Mouse (Mus musculus) myocyte (in vitro differentiated cells): ENCODE data around the gene Kcnip1. TPM values are rescaled to one million over a fixed set of nuclear protein-coding genes. Genes with fewer than 3 reads are reported as not detected.

Source experiments
- H3K27me3 ChIP-seq: one replicate; pipeline ENCODE4 v1.6.1; 2011; ENCODE audit not compliant: control insufficient read depth, insufficient read depth, insufficient read length
- H3K36me3 ChIP-seq: one replicate; pipeline ENCODE4 v1.6.1; 2011; ENCODE audit not compliant: control insufficient read depth, insufficient read depth
- H3K4me2 ChIP-seq: one replicate; pipeline ENCODE4 v1.6.1; 2011; ENCODE audit warnings: low read depth, control low read depth
- H3K4me3 ChIP-seq: one replicate; pipeline ENCODE4 v1.5.1; 2011; ENCODE audit warnings: mild to moderate bottlenecking, control low read depth, moderate library complexity
- H3K79me2 ChIP-seq: one replicate; pipeline ENCODE4 v1.6.1; 2011; ENCODE audit not compliant: control insufficient read depth, insufficient read depth
- H3ac ChIP-seq: one replicate; pipeline ENCODE4 v1.6.1; 2011; ENCODE audit not compliant: control insufficient read depth, insufficient read length
- CEBPB ChIP-seq: IDR thresholded peaks from 2 replicates; pipeline ENCODE4 v1.6.1; 2011; ENCODE audit warnings: mild to moderate bottlenecking, moderate library complexity; ENCODE audit not compliant: poor library complexity, insufficient read depth, severe bottlenecking
- E2F4 ChIP-seq: IDR thresholded peaks from one replicate; pipeline ENCODE4 v1.6.1; 2011; ENCODE audit warnings: mild to moderate bottlenecking, control low read depth, moderate library complexity; ENCODE audit not compliant: insufficient read depth
- MAX ChIP-seq: IDR thresholded peaks from one replicate; pipeline ENCODE4 v1.6.1; 2011; ENCODE audit warnings: low read depth, mild to moderate bottlenecking, control low read depth
- MYOD1 ChIP-seq, 3 experiments: IDR thresholded peaks; one replicate each; pipeline ENCODE4 v1.6.1; 2011; ENCODE audit warnings: control low read depth in 2 of 3, low read depth in 2 of 3, mild to moderate bottlenecking in 2 of 3, moderate library complexity in 1 of 3; ENCODE audit not compliant: insufficient read length in 2 of 3, control insufficient read depth in 1 of 3
- MYOG ChIP-seq, 3 experiments: IDR thresholded peaks; one replicate each; pipeline ENCODE4 v1.6.1; 2011; ENCODE audit warnings: control low read depth in 2 of 3, low read depth in 2 of 3, mild to moderate bottlenecking in 2 of 3; ENCODE audit not compliant: insufficient read length in 2 of 3, control insufficient read depth in 1 of 3, insufficient read depth in 1 of 3
- POLR2A ChIP-seq: IDR thresholded peaks from one replicate; pipeline ENCODE4 v1.6.1; 2011; ENCODE audit warnings: low read depth, mild to moderate bottlenecking, control low read depth, moderate library complexity; ENCODE audit not compliant: insufficient read length
- POLR2AphosphoS2 ChIP-seq: IDR thresholded peaks from one replicate; pipeline ENCODE4 v1.6.1; 2011; ENCODE audit warnings: low read depth, control low read depth; ENCODE audit not compliant: insufficient read length
- REST ChIP-seq: IDR thresholded peaks from one replicate; pipeline ENCODE4 v1.6.1; 2011; ENCODE audit warnings: mild to moderate bottlenecking, control low read depth, moderate library complexity; ENCODE audit not compliant: insufficient read depth, insufficient read length
- SRF ChIP-seq: IDR thresholded peaks from one replicate; pipeline ENCODE4 v1.6.1; 2011; ENCODE audit warnings: low read depth; ENCODE audit not compliant: control insufficient read depth, insufficient read length
- TCF12 ChIP-seq: IDR thresholded peaks from one replicate; pipeline ENCODE4 v1.6.1; 2011; ENCODE audit warnings: mild to moderate bottlenecking, control low read depth; ENCODE audit not compliant: poor library complexity, insufficient read depth, severe bottlenecking
- TCF3 ChIP-seq: IDR thresholded peaks from one replicate; pipeline ENCODE4 v1.6.1; 2011; ENCODE audit warnings: low read depth, control low read depth; ENCODE audit not compliant: insufficient read length
- USF1 ChIP-seq: IDR thresholded peaks from one replicate; pipeline ENCODE4 v1.6.1; 2011; ENCODE audit warnings: low read depth, mild to moderate bottlenecking, control low read depth, moderate library complexity
- polyA plus RNA-seq: library from polyadenylated mRNA; unstranded; fragments of >200 nt; fragmentation: generic; extraction: Trizol; gene quantifications from one replicate; pipeline ENCODE4 v1.2.1, GENCODE M21; 2012; ENCODE audit warnings: missing spikeins

Kcnip1 gene
- polyA plus RNA-seq, 1 experiment, result not detected

GRCm38 (mm10) chr11:33860905-33861582 is 131.9 kb downstream of the Kcnip1 start:
- no peaks in the 10 kb centered on the region for H3K79me2 ChIP-seq
- peak overlapping the region; percentile 53 for H3K4me2 ChIP-seq
- H3K27me3 ChIP-seq, result no peaks in the 10 kb centered on the region
- no peak overlapping the region for H3K4me3 ChIP-seq
- H3K36me3 ChIP-seq, result no peaks in the 10 kb centered on the region
- no peak for TF ChIP-seq REST
- TF ChIP-seq TCF12, result no peak
- TF ChIP-seq MYOD1 (IDR thresholded peaks at IDR 0.05; ENCODE audit: control insufficient read depth in 1 of 3, insufficient read length in 2 of 3, low read depth in 2 of 3), result no peak
- no peak for TF ChIP-seq POLR2A
- TF ChIP-seq USF1, result no peak
- TF ChIP-seq MAX, result no peak
- TF ChIP-seq SRF, result no peak
- TF ChIP-seq POLR2AphosphoS2, result no peak
- no peak for TF ChIP-seq MYOG (IDR thresholded peaks at IDR 0.05; ENCODE audit: control insufficient read depth in 1 of 3, insufficient read depth in 1 of 3, insufficient read length in 2 of 3, low read depth in 2 of 3)
- TF ChIP-seq CEBPB, result no peak
- TF ChIP-seq E2F4, result no peak
- no peak for TF ChIP-seq TCF3
- H3ac ChIP-seq, result no peak overlapping the region

GRCm38 (mm10) chr11:33849614-33850013 is 143.3 kb downstream of the Kcnip1 start:
- no peak for TF ChIP-seq MYOG (IDR thresholded peaks at IDR 0.05; ENCODE audit: control insufficient read depth in 1 of 3, insufficient read depth in 1 of 3, insufficient read length in 2 of 3, low read depth in 2 of 3)
- no peak for TF ChIP-seq POLR2AphosphoS2
- no peak for TF ChIP-seq REST
- TF ChIP-seq MYOD1 (IDR thresholded peaks at IDR 0.05; ENCODE audit: control insufficient read depth in 1 of 3, insufficient read length in 2 of 3, low read depth in 2 of 3), result no peak
- TF ChIP-seq POLR2A, result no peak
- TF ChIP-seq MAX, result no peak
- no peak for TF ChIP-seq E2F4
- no peak for TF ChIP-seq CEBPB
- no peak for TF ChIP-seq TCF12

GRCm38 (mm10) chr11:33848685-33849084 is 144.3 kb downstream of the Kcnip1 start:
- TF ChIP-seq POLR2A (no peak), E2F4 (no peak), USF1 (no peak), MYOD1 (IDR thresholded peaks at IDR 0.05; ENCODE audit: control insufficient read depth in 1 of 3, insufficient read length in 2 of 3, low read depth in 2 of 3) (no peak)
- Histone ChIP-seq H3K27me3 (peaks cover 11% of the 10 kb centered on the region), H3K4me3 (no peak overlapping the region)

More at GRCm38 (mm10) chr11:33849614-33850013, 143.3 kb downstream of the Kcnip1 start:
- H3K4me3 ChIP-seq, result no peak overlapping the region
- H3K36me3 ChIP-seq, result no peaks in the 10 kb centered on the region
- H3K79me2 ChIP-seq, result no peaks in the 10 kb centered on the region
- peaks cover 5% of the 10 kb centered on the region for H3K27me3 ChIP-seq
- H3ac ChIP-seq, result no peak overlapping the region
- H3K4me2 ChIP-seq, result no peak overlapping the region

GRCm38 (mm10) chr11:33845931-33846330 is 147.0 kb downstream of the Kcnip1 start:
- no peak overlapping the region for H3ac ChIP-seq
- H3K27me3 ChIP-seq, result peaks cover 28% of the 10 kb centered on the region

More at GRCm38 (mm10) chr11:33848685-33849084, 144.3 kb downstream of the Kcnip1 start:
- Histone ChIP-seq H3K79me2 (no peaks in the 10 kb centered on the region), H3K36me3 (no peaks in the 10 kb centered on the region), H3ac (no peak overlapping the region), H3K4me2 (no peak overlapping the region)

More at GRCm38 (mm10) chr11:33845931-33846330, 147.0 kb downstream of the Kcnip1 start:
- Histone ChIP-seq H3K4me3 (no peak overlapping the region), H3K4me2 (no peak overlapping the region), H3K36me3 (no peaks in the 10 kb centered on the region), H3K79me2 (no peaks in the 10 kb centered on the region)
- TF ChIP-seq USF1, result no peak
- no peak for TF ChIP-seq TCF3
- no peak for TF ChIP-seq MYOD1 (IDR thresholded peaks at IDR 0.05; ENCODE audit: control insufficient read depth in 1 of 3, insufficient read length in 2 of 3, low read depth in 2 of 3)
- TF ChIP-seq SRF, result no peak
- no peak for TF ChIP-seq POLR2A
- TF ChIP-seq MYOG (IDR thresholded peaks at IDR 0.05; ENCODE audit: control insufficient read depth in 1 of 3, insufficient read depth in 1 of 3, insufficient read length in 2 of 3, low read depth in 2 of 3), result no peak
- no peak for TF ChIP-seq REST
- no peak for TF ChIP-seq TCF12
- TF ChIP-seq POLR2AphosphoS2, result no peak
- TF ChIP-seq MAX, result no peak
- TF ChIP-seq E2F4, result no peak
- no peak for TF ChIP-seq CEBPB
